Mouse (Mus musculus): Measurements from ENCODE around the gene Nkapl. TPM values are rescaled to one million over a fixed set of nuclear protein-coding genes. Genes with fewer than 3 reads are reported as not detected.
"Not testable (repeated sequence)": the region's sequence is repeated elsewhere in the genome, so short reads cannot be mapped to it uniquely, and the experiment has no call there.

The Nkapl gene
- total RNA-seq (2021) = under 1 TPM; 0.57 to 0.96 TPM
- long read RNA-seq = 0 reads

DNA sequence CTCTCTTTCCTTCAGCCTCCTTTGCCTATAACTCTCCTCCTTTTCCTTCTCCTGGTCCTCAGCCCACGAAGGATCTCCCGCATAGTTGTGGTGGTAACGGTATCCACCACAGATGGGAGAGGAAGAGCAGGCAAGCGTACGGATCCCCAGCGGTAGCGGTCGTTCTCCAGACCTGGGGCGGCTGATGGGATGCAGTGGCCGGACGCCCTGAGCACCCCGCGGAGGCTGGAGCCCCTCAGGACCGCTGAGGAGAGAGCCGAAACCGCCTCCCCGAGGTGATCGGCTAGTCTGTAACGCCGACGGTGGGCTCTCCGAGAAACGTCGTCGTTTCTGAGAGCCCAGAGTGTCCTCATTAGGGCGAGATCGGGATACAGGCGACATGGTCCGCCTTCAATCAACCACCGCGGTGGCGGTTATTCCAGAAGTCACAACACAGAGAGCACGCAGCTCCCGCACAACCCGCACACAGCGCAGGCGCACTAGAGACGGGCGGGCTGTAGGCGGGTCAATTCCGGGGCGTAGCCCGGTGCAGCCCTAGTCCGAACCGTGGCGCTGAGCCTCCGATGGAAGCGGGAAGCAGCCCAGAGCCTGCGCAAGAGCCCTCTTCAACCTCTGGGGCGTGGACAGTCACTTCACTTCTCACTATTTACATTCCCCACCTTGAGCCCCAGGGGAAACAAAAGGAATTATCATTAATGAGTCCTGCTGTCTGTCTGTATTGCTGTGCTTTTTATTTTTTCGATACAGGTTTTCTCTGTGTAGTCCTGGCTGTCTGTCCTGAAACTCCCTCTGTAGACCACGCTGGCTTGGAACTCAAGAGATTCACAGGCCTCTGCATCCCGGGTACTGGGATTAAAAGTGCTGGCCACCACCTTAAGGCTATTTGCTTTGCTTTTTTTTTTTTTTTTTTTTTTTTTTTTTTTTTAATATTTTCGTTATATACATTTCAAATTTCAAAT lies at the start of gene Nkapl:
Gene Nkapl, minus strand, starts transcription at position 449 of the 959 bp plus-strand sequence.
- peak; percentile 51 to 81 for DNase-seq (ENCODE audit: low spot score in 2 of 2)

DNA sequence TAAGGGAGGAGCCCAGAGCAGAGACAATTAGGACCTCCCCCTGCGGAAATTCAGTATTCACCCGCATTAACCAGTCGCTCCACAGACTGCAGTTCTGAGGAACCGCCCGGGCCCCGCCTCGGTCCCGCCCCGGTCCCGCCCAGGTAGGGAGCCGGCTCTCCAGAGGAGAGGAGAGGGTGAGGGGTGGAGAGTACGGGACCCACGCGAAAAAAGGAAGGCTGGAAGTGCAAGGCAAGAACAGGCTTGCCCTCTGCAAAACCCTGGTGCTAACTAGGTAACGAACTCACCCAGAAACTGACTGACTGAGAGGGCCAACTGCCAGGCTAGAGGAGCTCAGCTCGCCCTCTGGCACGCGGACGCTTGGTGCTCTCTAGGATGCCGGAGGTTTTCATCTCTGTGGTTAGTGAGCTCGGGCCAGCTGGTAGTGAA lies 37.9 kb upstream of the Nkapl start:
- peak; percentile 79 to 83 for DNase-seq (ENCODE audit: low spot score in 2 of 2)

DNA sequence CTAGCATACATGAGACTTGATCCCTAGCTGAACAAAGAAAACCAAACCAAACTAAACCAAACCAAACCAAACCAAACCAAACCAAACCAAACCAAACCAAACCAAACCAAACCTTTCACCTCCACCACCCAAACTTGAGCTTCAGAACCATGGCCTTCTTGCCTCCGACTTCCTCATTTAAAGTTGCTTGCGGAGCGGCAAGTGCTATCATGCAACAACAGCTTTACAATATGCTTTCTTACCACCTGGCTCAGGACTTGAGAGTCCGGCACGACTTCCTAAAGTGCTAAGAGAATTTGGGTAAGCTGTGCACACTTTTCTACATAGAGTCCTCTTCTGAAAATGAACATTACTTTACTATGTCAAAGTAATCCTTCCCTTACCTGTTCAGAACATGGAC lies 34.0 kb upstream of the Nkapl start:
- DNase-seq (ENCODE audit: low spot score in 2 of 2) = no peak

DNA sequence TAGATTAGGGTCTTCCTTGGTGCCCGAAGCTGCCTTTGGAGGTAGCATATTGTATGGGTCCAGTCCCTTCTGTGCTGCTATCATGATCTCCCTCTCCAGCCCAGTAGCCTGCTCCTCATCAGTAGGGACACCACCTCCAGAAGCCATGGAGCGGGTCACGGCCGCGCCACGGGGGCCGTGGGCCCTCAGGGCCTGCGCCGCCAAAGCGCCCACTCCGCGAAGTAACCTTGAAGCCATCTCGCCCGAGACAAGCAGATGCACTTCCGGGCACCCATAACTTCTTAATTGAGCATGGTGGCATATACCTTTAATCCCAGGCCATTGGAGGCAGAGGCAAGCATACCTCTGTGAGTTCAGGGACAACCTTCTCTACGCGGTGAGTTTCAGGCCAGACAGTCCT lies 32.9 kb upstream of the Nkapl start, which contains the start of gene Gm11273:
Gene Gm11273, minus strand, starts transcription at position 237 of the 400 bp plus-strand sequence.
- DNase-seq (ENCODE audit: low spot score in 2 of 2) = not testable (repeated sequence)

DNA sequence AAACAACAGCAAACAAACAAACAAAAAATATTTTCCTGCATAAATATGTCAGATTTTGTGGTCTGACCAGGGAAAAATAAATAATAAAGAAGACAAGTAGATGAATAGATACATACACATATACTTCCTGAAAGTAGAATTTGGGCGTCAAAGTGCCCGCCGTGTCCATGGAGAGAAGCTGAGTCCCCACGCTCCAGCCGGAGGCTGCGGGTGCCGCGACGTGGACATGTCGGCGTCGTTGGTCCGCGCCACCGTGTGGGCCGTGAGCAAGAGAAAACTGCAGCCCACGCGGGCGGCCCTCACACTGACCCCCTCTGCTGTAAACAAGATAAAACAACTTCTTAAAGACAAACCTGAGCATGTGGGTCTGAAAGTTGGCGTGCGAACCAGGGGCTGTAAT lies 26.8 kb upstream of the Nkapl start, which contains the start of gene AK157302:
Gene AK157302, plus strand, starts transcription at position 144 of the 400 bp plus-strand sequence.
- DNase-seq (ENCODE audit: low spot score in 2 of 2) = no peak

DNA sequence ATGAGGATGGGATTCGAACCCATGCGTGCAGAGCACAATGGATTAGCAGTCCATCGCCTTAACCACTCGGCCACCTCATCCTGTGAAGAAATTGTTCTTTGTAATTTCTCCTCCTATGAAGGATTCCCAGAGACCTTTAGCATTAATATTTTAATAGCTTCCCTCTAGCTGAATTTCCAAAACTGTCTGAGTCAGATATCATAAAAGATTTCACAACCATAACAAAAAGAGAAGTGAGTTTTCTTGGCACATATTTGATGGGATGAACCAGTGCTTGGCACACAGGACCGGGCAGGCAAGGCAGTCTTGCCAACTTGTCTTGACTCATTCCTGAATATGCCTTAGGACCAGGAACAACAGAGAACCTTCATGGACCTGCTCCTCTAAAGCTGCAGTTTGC lies 24.5 kb upstream of the Nkapl start:
- no peak for DNase-seq (ENCODE audit: low spot score in 2 of 2)

DNA sequence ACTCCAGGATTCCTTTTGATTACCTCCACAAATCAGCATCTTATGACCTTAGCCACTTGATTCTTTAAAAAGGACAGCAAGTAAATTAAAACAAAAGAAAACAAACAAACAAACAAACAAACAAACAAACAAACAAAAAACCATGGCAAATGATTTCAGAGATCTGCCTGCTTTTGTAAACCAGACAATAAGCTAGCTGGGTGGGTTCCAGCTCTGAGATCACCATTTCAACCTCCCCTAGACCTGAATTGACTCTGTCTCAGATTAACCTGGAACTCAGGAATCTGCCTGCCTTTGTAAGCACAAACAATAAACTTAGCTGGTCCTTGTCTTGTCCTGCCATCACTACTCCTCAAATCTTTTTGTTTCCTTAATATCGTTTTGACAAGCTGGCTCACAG lies 18.6 kb upstream of the Nkapl start:
- no peak for DNase-seq (ENCODE audit: low spot score in 2 of 2)

DNA sequence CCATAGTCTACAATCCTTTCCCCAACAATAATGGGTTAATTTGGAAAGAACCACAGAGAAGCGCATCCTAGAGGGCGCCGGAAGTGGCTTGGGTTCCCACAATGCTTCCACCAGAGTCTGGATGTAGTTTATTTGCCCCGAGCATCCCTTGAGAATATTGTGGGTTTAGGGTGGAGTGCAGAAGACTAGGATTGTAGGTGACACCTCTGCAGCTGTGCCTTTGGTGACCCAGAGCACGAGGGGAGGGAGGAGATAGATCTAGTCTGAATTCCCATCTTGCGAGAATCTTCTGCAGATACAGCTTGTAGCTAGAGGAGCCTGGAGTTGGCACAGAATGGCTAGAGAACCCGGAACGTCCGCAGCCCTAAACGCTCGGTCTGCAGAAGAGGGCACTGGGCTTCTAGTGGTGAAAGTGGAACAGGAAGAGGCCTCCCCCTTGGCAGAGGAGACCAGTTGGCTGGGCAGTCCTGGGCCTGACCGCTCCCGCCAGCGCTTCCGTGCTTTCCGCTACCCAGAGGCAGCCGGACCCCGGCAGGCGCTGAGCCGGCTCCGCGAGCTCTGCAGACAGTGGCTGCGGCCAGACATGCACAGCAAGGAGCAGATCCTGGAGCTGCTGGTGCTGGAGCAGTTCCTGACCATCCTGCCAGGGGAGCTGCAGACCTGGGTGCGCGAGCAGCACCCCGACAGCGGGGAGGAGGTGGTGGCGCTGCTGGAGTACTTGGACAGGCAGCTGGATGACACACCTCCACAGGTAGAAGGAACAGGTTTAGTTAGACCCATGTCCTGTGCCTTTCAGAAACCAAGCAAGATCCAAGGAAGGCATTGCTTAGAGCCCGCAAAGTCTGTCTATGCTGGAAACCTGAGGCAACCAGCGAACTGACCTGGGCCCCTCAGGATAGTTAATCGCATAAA lies 10.7 kb upstream of the Nkapl start, which contains the start of the genes Zkscan4 and Gm10065:
Gene Zkscan4, plus strand, starts transcription at position 149 of the 912 bp plus-strand sequence.
Gene Gm10065, minus strand, starts transcription at position 683 of the 912 bp plus-strand sequence.
- DNase-seq (ENCODE audit: low spot score in 2 of 2) = peak; percentile 67 to 90

DNA sequence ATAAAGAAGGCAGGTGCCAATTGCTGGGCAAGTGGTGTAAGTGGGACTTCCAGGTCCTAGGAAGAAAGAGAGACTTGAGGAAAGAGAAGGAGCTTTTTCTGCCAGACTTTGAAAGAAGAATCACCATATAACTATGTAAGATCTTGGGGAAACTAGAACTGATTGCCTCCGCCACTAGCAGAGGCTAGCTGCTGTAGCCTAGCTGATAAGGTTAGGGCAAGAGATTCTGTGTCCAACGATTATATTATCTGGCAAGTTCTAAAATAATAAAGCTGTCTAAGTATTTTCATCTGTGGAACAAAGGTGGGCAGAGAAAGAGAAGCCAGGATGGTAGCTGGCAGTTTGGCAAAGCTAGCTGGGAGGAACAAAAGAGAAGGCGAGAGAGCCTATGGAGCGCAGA lies 4.1 kb upstream of the Nkapl start:
- no peak for DNase-seq (ENCODE audit: low spot score in 2 of 2)

DNA sequence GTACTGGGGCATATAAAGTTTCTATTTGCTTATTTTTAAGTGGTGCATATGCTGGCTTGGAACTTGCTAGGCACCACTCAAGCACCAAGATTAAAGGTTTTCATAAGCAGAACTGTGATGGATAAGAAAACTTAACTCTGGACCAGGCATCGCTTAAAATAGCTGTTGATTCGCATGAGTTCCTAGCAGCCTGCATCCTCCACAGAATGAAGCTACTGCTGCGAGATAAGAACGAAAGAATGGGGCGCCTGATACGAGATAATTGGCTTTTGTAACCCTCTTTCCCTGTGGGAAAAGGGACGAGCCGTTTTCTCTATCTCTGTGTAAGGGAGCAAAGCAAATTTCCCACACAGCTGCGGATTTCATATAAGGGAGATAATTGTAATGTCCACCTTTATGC lies 788 bp upstream of the Nkapl start:
- no peak for DNase-seq (ENCODE audit: low spot score in 2 of 2)

DNA sequence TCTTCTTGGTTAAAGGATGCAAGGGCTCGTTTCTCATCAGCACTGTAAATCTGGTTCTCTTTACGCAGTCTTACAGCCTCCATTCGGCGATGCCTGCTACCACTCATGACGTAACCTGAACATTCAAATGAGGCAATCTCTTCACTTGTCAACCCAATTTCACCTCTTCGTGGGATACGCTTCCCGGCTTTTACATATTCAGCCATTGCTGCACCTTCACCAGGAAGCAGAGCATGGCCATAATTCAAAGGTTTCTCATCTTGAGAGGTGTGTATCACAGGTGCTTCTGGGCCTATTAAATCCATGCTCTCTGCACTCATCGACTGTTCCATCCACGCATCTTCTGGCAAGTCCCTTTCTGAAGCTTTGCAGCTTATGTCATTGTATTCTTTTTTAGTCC lies 973 bp downstream of the Nkapl start:
- DNase-seq (ENCODE audit: low spot score in 2 of 2) = no peak

DNA sequence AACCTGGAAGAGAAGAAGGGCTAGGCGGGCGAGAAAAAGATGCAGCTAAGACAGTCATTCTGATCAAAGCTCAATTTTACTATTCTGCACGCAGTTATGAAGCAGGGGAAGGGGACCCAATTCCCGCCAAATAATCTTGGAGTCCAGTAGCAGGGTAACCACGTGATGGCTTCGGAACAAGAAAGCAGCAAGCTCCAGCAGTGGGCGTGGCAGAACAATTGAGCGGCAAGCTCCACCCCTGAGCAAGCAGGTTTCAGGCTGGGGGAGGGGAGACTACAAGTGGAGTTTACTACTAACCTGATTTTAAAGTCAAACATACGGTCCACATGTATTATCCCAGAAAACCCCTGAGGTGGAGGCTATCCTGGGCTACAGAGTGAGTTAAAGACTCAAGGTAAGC lies 5.8 kb downstream of the Nkapl start:
- not testable (repeated sequence) for DNase-seq (ENCODE audit: low spot score in 2 of 2)

DNA sequence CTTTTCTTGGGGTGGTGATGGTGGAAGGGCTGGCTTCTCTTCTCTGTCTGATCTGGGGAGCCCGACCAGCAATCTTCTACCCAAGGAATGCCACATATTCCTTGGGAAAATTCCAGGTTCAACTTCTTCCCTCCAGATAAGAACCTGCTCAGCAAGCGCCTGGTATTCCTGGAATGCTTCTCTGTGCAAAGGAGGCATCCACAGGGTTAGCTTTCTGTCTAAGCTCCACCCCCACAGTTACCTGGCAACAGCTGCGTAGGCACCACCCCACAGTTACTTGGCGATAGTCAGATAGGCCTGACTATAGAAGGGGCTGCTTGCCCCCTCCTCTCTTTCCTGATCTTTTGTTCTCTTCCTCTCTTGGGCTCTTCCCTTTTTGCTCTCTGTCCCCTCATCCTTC lies 12.0 kb downstream of the Nkapl start:
- DNase-seq (ENCODE audit: low spot score in 2 of 2) = no peak

DNA sequence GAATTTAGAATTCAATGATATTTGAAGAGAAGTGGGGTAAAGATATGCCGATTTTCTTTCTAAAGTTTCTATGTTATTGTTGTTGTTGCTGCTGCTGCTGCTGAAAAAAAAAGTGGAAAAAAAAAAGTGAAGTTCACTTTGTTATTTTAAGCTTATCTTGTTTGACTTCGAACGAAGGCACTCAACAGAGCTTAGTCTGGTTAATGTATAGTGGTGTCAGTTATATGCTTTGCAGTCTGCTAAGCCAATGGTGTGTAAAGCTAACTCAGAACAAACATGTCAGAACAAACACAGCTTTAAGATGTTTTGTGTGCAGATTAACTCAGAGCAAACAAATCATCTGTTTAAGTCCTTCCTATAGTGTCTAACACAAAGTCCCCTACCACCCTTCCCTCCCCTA lies 14.2 kb downstream of the Nkapl start:
- no peak for DNase-seq (ENCODE audit: low spot score in 2 of 2)

DNA sequence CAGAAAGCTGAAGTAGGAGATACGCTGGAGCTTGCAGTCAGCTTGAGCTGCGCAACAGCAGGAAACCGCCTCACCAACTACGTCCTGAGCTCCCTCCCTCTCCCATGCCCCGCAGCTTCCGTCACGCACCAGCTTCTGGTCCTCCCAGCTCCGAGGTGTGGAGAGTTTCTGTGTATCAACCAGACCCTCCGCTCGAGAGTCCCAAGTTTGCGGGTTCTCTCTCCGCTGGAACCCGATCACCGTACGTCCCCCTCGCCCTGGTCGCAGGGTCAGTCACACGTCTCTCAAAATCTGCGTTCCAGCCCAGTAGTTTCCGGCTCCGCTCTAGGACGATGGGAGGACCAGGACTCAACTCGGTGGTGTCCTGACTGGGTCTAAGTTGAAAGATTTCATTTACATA lies 14.9 kb downstream of the Nkapl start, which contains the start of gene Zscan26:
Gene Zscan26, minus strand, starts transcription at position 282 of the 400 bp plus-strand sequence.
- peak; percentile 78 to 91 for DNase-seq (ENCODE audit: low spot score in 2 of 2)

DNA sequence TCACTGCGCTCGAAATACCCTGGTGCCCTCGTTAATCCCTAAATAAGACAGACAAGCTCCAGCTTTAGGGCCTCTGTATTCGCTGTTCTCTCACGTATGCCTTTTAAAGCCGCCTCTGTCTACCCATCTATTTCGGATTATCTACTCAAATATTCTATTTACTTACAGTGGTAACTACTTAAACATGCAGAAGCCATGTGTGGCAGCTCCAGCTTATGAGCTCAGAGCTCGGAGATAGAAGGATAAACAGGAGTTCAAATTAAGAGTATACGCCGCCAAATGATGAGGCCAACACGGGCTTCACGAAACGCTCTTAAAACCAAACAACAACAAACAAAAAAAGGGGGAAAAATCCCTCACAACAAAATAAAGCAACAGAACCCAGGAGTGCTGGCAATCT lies 15.3 kb downstream of the Nkapl start:
- no peak for DNase-seq (ENCODE audit: low spot score in 2 of 2)

DNA sequence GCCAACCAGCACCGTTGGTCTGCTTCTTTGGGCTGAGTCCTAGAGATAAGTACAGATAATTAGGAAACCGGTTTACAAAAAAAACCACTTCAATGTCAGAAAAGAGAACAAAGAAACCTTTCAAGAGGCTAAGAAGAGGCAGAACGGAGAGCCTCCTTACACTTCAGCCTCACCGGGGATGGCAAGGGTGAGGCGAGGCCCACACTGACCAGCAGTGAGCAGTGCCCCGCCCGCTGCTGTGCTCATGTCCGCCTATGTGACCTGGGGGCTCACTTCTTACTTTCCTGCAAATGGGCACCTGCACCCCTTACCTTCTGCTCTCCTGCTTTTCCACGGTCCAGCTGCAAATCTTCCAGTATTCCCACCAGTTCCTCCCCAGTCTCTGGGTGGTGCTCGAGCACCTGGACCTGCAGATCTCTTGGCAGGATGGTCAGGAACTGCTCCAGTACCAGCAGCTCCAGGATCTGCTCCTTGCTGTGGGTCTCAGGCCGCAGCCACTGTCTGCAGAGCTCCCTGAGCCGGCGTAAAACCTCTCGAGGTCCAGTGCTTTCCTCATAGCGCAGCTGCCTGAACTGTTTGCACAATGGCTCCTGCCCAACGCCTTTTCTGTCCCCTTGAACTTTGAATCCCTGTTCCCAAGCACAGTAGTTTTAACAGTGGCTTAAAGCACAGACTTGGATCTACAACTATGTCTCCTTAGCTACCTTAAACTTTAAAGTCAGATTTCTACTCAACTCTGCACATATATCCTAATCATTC lies 20.3 kb downstream of the Nkapl start:
- DNase-seq (ENCODE audit: low spot score in 2 of 2) = no peak

DNA sequence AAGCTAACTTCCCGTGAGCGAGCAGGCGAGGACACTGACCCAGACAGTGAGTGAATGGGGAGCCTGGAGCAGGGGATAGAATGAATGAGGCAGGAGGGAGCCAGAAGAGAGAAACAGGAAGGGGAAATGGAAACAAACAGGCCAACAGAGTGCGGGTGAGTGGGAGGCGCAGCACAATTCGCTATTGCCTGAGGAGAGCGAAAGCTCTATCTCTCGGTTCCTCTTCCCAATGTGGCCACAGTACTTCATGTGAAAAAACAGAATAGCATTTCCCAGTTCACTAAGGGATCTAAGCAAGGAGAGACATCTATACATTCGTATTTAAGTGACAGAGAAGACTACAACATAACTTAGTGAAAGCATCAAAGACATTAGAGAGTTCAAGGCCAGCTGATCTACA lies 21.5 kb downstream of the Nkapl start:
- no peak for DNase-seq (ENCODE audit: low spot score in 2 of 2)

DNA sequence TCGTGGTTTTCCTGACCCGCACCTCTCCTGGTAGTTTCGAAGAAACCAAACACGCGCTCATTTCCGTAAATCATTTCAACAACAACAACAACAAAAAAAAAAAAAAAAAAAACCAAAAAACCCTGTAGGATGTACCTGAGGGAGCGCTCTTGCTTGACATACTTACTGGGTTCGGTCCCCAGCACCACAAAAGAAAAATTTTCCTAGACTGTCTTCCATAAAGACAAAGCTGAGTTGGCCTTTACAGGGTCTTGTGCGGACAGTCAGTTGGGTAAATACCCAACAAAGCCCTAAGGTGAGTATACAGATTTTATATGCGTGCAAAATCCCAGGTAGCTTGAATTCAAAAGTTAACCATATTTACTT lies 27.1 kb downstream of the Nkapl start:
- DNase-seq (ENCODE audit: low spot score in 2 of 2) = no peak

DNA sequence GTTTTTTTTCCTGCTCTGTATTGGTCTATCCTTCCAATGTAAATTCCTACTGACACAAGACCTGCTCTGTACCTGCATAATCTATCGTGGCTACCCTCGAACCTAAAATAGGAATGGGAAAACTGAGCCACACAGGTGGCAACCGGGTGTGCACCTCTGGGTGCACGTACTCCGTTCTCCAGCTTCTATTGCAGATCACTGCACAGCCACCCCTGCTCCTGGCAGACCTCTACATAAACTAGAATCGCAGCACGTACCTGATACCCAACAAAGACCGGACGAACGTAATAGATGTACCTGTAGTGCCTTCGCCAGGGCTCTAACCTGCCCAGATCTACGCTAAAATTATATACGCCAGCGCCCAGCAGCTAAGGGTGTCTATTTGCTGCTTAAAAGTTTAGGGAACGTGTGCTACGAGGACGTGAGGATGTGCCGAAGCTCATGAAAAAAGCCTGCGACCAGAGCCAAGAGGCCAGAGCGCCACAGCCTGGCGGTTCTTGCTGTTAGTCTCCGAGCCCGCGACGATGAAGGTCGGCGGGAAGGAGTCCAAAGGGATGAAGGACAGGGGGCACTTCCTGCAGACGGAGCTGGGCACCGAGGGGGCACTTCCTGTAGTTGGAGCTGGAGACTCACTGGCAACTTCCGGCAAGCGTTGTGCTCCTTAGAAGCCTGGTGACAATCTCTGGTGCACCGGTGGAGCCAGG lies 27.7 kb downstream of the Nkapl start, which contains the start of gene Pgbd1:
Gene Pgbd1, minus strand, starts transcription at position 556 of the 704 bp plus-strand sequence.
- DNase-seq (ENCODE audit: low spot score in 2 of 2) = peak; percentile 48 to 75

Data from layer of hippocampus, adult 18-20 months (tissue).